Mouse (Mus musculus) liver, postnatal 0 days (tissue): ENCODE results near the gene Foxd1. TPM values are rescaled to one million over a fixed set of nuclear protein-coding genes. Genes with fewer than 3 reads are reported as not detected.
A peak's percentile ranks its signal among the peaks of the same experiment; 100 is the strongest.

ENCODE experiments used
- ATAC-seq: fragments of 200-750 bp; cut with Nextera tagmentation; 2 replicates; pipeline ENCODE4 v1.8.0; 2017; ENCODE audit warnings: mild to moderate bottlenecking, moderate library complexity
- DNase-seq: peaks from one replicate; pipeline ENCODE4 v3.0.0-alpha.2; 2016
- H3K27ac ChIP-seq: fragments of 300-500 bp; sonication (generic); 2 replicates; pipeline ENCODE4 v1.5.1; 2014; ENCODE audit warnings: antibody characterized with exemption, moderate library complexity, mild to moderate bottlenecking, low read depth
- H3K27me3 ChIP-seq: fragments of 300-500 bp; sonication (generic); 2 replicates; pipeline ENCODE4 v1.6.1; 2014; ENCODE audit warnings: low read length, control low read depth, mixed read lengths; ENCODE audit not compliant: insufficient read depth
- H3K36me3 ChIP-seq: fragments of 300-500 bp; sonication (generic); replicated peaks from 2 replicates; pipeline ENCODE4 v1.6.1; 2014; ENCODE audit warnings: mild to moderate bottlenecking, control low read depth, low read length, moderate library complexity, mixed read lengths; ENCODE audit not compliant: insufficient read depth
- H3K4me1 ChIP-seq: fragments of 300-500 bp; sonication (generic); 2 replicates; pipeline ENCODE4 v1.6.1; 2014; ENCODE audit warnings: antibody characterized with exemption, mild to moderate bottlenecking, control low read depth; ENCODE audit not compliant: insufficient read depth
- H3K4me2 ChIP-seq: fragments of 300-500 bp; sonication (generic); 2 replicates; pipeline ENCODE4 v1.6.1; 2014; ENCODE audit warnings: low read depth, mild to moderate bottlenecking, low read length, moderate library complexity, mixed read lengths
- H3K4me3 ChIP-seq: fragments of 300-500 bp; sonication (generic); 2 replicates; pipeline ENCODE4 v1.5.1; 2014; ENCODE audit warnings: low read depth, low read length
- H3K9ac ChIP-seq: fragments of 300-500 bp; sonication (generic); replicated peaks from 2 replicates; pipeline ENCODE4 v1.6.1; 2014; ENCODE audit warnings: mild to moderate bottlenecking, moderate library complexity
- H3K9me3 ChIP-seq: fragments of 300-500 bp; sonication (generic); 2 replicates; pipeline ENCODE4 v1.6.1; 2016; ENCODE audit warnings: mild to moderate bottlenecking, control low read depth, low read length, mixed read lengths
- CTCF ChIP-seq: sonication (generic); IDR thresholded peaks from 2 replicates; pipeline ENCODE4 v1.5.1; 2016; ENCODE audit warnings: antibody characterized with exemption, low read depth
- EP300 ChIP-seq: IDR thresholded peaks from 2 replicates; pipeline ENCODE4 v1.6.1; 2016; ENCODE audit warnings: antibody characterized with exemption, low read depth, mild to moderate bottlenecking
- WGBS: fragments of 180-500 bp; shearing (Covaris S2); extraction: QIAGEN DNeasy Blood & Tissue Kit; methylation state at CpG from one replicate; pipeline ENCODE4 v1.1.7; 2014; ENCODE audit not compliant: insufficient replicate concordance; 5-methylcytosine and 5-hydroxymethylcytosine counted together
- polyA plus RNA-seq: library from polyadenylated mRNA; unstranded; fragments of >200 nt; fragmentation: Nextera tagmentation; extraction: Ambion mirVana; gene quantifications from 2 replicates; pipeline ENCODE4 v1.2.1, GENCODE M21; 2015

Gene Foxd1
- polyA plus RNA-seq: not detected in 2 replicates

DNA sequence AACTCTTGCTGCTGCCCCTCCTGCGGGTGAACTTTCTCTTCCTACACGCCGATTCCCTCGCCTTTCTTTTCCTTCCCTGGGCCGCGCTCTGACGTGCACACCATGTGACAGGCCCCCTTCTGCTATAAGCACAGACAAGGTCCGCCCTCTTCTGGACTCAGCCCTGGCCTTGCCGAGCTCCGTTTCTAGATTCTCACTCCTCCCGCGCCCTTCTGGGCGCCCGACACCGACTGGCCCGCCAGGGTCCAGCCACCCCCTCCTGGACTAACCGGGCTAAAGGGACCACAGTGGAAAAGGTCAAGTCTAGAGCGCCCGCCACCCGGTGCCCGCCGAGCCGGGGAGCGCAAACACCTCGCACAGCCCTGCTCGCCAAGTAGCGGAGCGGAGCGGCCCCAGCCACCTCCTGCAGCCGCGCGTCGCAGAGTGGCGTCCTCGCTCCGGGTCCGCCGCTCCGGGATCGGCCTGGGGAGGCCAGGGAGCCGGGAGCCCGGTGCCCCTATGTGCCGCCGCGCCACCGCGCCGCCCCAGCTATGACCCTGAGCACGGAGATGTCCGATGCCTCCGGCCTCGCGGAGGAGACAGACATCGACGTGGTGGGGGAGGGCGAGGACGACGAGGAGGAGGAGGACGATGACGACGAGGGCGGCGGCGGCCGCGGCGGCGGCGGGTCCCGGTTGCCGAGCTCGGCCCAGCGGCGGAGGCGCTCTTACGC is at the start of gene Foxd1:
TSS of gene Foxd1 (plus strand) at position 153 of the 712 bp plus-strand sequence.
- peak; percentile 26 for DNase-seq
- H3K4me3 ChIP-seq: peak within 1 kb of the TSS; percentile 42

DNA sequence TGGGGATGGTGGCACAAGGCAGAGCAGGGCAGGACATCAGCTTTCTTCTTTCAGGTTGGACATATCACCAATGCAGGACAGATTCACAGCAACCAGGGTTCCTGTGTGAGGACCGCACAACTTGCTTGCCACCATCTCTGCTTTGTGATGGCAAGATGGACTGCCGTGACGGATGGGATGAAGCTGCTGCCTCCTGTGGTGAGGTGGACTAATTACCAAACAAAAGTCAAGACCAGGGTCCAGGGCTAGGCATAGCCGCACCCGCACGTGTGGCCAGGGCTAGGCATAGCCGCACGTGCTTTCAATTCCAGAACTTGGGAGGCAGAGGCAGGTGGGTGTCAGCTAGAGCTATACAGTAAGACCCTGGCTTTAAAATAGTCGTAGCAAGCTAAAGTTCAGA is 48.8 kb upstream of the Foxd1 start:
- no peak for TF ChIP-seq CTCF
- TF ChIP-seq EP300: no peak
- Histone ChIP-seq H3K9ac (no peak overlapping the region), H3K4me1 (peaks cover 7% of the 10 kb centered on the region), H3K36me3 (peaks cover 9% of the 10 kb centered on the region), H3K4me3 (no peak overlapping the region), H3K4me2 (no peak overlapping the region), H3K27me3 (no peaks in the 10 kb centered on the region), H3K27ac (no peak overlapping the region), H3K9me3 (no peaks in the 10 kb centered on the region)
- WGBS: 84% methylated on average over 9 of the region's 9 CpGs
- no peak for ATAC-seq
- DNase-seq: no peak

More for the DNA sequence above, at the start of gene Foxd1:
- H3K9me3 ChIP-seq: no peaks in the 10 kb centered on the region
- peak; percentile 53; the same call in 1 of the 2 replicates for ATAC-seq
- TF ChIP-seq EP300 (no peak), CTCF (no peak)
- peaks cover 18% of the 10 kb centered on the region for H3K4me1 ChIP-seq
- H3K27ac ChIP-seq: no peak within 1 kb of the TSS
- peak within 1 kb of the TSS; percentile 64 for H3K4me2 ChIP-seq
- no peak within 1 kb of the TSS for H3K9ac ChIP-seq
- no peaks in the 10 kb centered on the region for H3K36me3 ChIP-seq
- WGBS: under 1% methylated on average over 43 of the region's 76 CpGs
- H3K27me3 ChIP-seq: peaks cover 92% of the 10 kb centered on the region

DNA sequence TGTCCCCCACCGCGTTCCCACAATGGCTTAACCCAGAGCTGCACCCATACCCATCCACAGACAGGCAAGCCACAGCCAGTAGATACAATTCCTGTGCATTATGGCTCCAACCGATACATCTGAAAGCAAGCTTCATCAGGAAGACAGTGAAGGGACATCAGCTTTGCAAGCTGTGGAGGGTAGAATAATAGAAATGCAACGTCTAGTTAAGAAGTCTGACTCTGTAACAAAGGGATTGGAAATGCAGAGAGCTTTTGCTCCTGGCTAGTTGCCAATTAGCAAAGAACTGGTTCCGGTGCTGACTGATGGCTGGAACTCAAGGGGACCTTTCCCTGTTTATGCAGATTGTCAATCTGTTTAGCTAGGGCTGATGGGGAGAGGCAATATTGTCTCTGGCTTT is 47.6 kb upstream of the Foxd1 start:
- WGBS: 58% methylated on average over 5 of the region's 5 CpGs
- Histone ChIP-seq H3K4me1 (peaks cover 7% of the 10 kb centered on the region), H3K4me2 (no peak overlapping the region), H3K27me3 (no peaks in the 10 kb centered on the region), H3K36me3 (peaks cover 21% of the 10 kb centered on the region), H3K9ac (no peak overlapping the region), H3K4me3 (no peak overlapping the region), H3K9me3 (no peaks in the 10 kb centered on the region), H3K27ac (no peak overlapping the region)
- ATAC-seq: no peak
- DNase-seq: no peak
- TF ChIP-seq EP300: no peak
- no peak for TF ChIP-seq CTCF

DNA sequence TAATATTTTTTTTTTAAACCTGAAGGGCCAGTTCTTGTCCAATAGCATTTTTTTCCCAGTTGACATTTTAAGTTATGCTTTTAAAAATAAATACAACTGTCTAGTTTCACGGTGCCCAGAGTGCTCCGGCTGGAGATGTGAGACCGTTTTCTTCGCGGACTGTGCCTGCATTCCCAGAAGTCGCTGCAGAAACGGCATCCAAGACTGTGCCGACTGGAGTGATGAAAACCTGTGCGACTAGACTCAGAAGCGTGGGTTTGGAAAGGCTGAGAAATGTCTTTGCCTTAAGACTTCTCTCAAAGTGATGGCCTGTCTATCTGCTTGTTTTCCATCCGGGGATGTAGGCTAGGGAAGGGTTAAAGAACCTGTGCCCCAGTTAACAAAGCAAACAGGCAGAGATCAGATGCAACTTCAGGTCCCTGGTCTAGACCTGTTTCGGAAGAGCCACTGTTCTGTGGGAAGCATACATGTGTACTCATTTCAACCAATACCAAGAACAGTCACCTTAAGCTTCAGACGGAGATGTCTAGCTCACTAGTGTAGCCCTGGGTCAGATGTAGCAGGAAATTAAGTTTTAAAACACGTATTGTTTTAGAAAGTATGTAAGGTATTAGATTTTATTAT is 47.1 kb upstream of the Foxd1 start:
- H3K27ac ChIP-seq: no peak overlapping the region
- H3K4me2 ChIP-seq: peak overlapping the region; percentile 47
- H3K9me3 ChIP-seq: no peaks in the 10 kb centered on the region
- H3K9ac ChIP-seq: no peak overlapping the region
- H3K4me3 ChIP-seq: no peak overlapping the region
- WGBS: 61% methylated on average over 14 of the region's 14 CpGs
- TF ChIP-seq EP300 (no peak), CTCF (no peak)
- ATAC-seq: peak; percentile 70
- no peaks in the 10 kb centered on the region for H3K27me3 ChIP-seq
- peaks cover 27% of the 10 kb centered on the region for H3K36me3 ChIP-seq
- DNase-seq: peak; percentile 15
- H3K4me1 ChIP-seq: peaks cover 7% of the 10 kb centered on the region

DNA sequence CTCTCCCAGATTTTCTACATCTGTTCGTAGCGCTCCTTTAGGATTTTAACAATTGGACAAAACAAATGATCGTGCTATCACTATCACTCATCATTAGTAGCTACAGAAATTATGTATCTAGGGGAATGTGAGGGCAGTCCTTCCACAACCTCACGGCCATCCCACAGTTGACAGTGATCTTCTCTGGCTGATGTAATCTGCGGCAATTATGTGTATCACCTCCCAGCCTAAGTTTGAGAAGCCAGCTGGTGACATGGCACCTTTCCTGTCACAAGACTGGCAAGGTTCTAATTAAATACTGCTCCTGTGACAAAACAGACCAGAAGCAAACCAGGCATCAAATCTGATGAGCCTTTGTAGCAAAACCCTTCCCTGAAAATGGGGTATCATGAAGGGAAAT is 46.0 kb upstream of the Foxd1 start:
- Histone ChIP-seq H3K9ac (no peak overlapping the region), H3K27me3 (no peaks in the 10 kb centered on the region), H3K4me1 (peaks cover 7% of the 10 kb centered on the region), H3K4me3 (no peak overlapping the region), H3K27ac (no peak overlapping the region), H3K4me2 (no peak overlapping the region), H3K9me3 (no peaks in the 10 kb centered on the region), H3K36me3 (peaks cover 36% of the 10 kb centered on the region)
- 79% methylated on average over 5 of the region's 5 CpGs for WGBS
- no peak for TF ChIP-seq CTCF
- TF ChIP-seq EP300: no peak
- peak; percentile 43; the same call in 1 of the 2 replicates for ATAC-seq
- no peak for DNase-seq

DNA sequence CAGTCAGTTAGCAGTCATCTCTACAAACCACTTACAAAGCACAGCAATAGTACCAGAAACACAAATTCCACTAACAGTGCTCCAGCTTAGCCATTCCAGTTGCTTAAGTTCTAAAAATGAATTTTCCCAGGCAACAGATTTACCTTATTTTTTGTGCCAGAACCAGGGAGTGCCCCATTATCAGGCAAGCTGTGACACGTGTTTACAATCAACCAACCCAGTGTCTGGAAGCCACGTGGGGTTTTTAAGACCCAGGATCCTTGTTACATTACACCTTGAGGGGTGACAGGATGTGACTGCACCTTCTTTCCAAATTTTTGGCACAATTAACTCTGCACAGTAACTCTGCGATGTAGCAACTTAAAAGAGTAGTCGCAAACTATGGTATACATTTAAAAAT is 45.3 kb upstream of the Foxd1 start:
- TF ChIP-seq EP300: no peak
- no peak for TF ChIP-seq CTCF
- no peak overlapping the region for H3K4me2 ChIP-seq
- no peak overlapping the region for H3K9ac ChIP-seq
- H3K9me3 ChIP-seq: no peaks in the 10 kb centered on the region
- ATAC-seq: no peak
- H3K27ac ChIP-seq: no peak overlapping the region
- H3K36me3 ChIP-seq: peaks cover 43% of the 10 kb centered on the region
- WGBS: 79% methylated on average over 4 of the region's 4 CpGs
- H3K4me3 ChIP-seq: no peak overlapping the region
- H3K27me3 ChIP-seq: no peaks in the 10 kb centered on the region
- H3K4me1 ChIP-seq: peaks cover 9% of the 10 kb centered on the region
- DNase-seq: no peak
